Mouse (Mus musculus) central nervous system, embryonic 18 days (tissue): ENCODE results near the gene Olfr294. TPM values are rescaled to one million over a fixed set of nuclear protein-coding genes. Genes with fewer than 3 reads are reported as not detected.

ENCODE experiments used
- polyA plus RNA-seq: library from polyadenylated mRNA; depleted of rRNA; stranded (reverse); fragments of >200 nt; gene quantifications from 2 replicates; pipeline ENCODE4 v1.2.3, GENCODE M21; 2012; rRNA removed

The Olfr294 gene
- not detected in 2 replicates for polyA plus RNA-seq

GRCm38 (mm10) chr7:86616543-86616942 lies at the start of gene Olfr294:
Gene Olfr294 (minus strand): TSS chr7:86616643.

GRCm38 (mm10) chr7:86648761-86649160 lies 32.3 kb upstream of the Olfr294 start, which contains the start of gene Olfr293:
Gene Olfr293 (plus strand): TSS chr7:86649061.

GRCm38 (mm10) chr7:86583562-86583961 lies 32.9 kb downstream of the Olfr294 start, which contains the start of gene Olfr295:
Gene Olfr295 (plus strand): TSS chr7:86583862.

Other genes with a start within 250 kb of the Olfr294 start
- not detected in 2 replicates for gene Olfr305, start 249.7 kb downstream of the Olfr294 start, polyA plus RNA-seq
- gene Olfr304, start 230.0 kb downstream of the Olfr294 start, polyA plus RNA-seq, result not detected in 2 replicates
- not detected in 2 replicates for gene Olfr303, start 218.9 kb downstream of the Olfr294 start, polyA plus RNA-seq
- not detected in 2 replicates for gene Olfr301, start 212.8 kb downstream of the Olfr294 start, polyA plus RNA-seq
- not detected in 2 replicates for gene Olfr299, start 156.7 kb downstream of the Olfr294 start, polyA plus RNA-seq
- gene Olfr298, start 124.2 kb downstream of the Olfr294 start, polyA plus RNA-seq, result not detected in 2 replicates
- gene Olfr297, start 96.7 kb downstream of the Olfr294 start, polyA plus RNA-seq, result not detected in 2 replicates
- gene Olfr295, start 32.8 kb downstream of the Olfr294 start, polyA plus RNA-seq, result not detected in 2 replicates
- not detected in 2 replicates for gene Olfr293, start 32.4 kb upstream of the Olfr294 start, polyA plus RNA-seq
- gene Olfr292, start 71.7 kb upstream of the Olfr294 start, polyA plus RNA-seq, result not detected in 2 replicates
- 0.88 and 0.90 TPM in 2 replicates for gene Folh1, start 159.3 kb upstream of the Olfr294 start, polyA plus RNA-seq
- gene Vmn2r77, start 178.4 kb upstream of the Olfr294 start, polyA plus RNA-seq, result not detected in 2 replicates